Mouse (Mus musculus) spleen, adult 2 months (tissue): ENCODE data around the gene 1700021F07Rik.

Experiments
- CTCF ChIP-seq: fragments of 200-500 bp; IDR thresholded peaks from 2 replicates; pipeline ENCODE4 v1.5.1; 2011; ENCODE audit warnings: mild to moderate bottlenecking, inconsistent platforms; ENCODE audit not compliant: insufficient read depth, insufficient read length, insufficient replicate concordance; ENCODE audit errors: extremely low read depth
- POLR2A ChIP-seq: fragments of 200-500 bp; IDR thresholded peaks from 2 replicates; pipeline ENCODE4 v1.6.1; 2011; ENCODE audit warnings: low read depth, low read length, inconsistent platforms

GRCm38 (mm10) chr2:173550681-173551080, 28.3 kb downstream of the 1700021F07Rik start:
- TF ChIP-seq CTCF = no peak
- TF ChIP-seq POLR2A = no peak
